Mouse (Mus musculus) megakaryocyte, embryonic 14.5 days (primary cell): ENCODE data around the gene Tbx19. TPM values are rescaled to one million over a fixed set of nuclear protein-coding genes. Genes with fewer than 3 reads are reported as not detected.

Experiments used
- H3K27me3 ChIP-seq: replicated peaks from 2 replicates; pipeline ENCODE3; 2012; ENCODE audit warnings: inconsistent platforms
- H3K36me3 ChIP-seq: replicated peaks from 2 replicates; pipeline ENCODE3; 2012; ENCODE audit warnings: low read length, inconsistent platforms, mixed read lengths
- H3K4me1 ChIP-seq: 2 replicates; pipeline ENCODE4 v1.6.1; 2012; ENCODE audit warnings: inconsistent platforms
- H3K4me3 ChIP-seq: replicated peaks from 2 replicates; pipeline ENCODE3; 2012; ENCODE audit warnings: moderate library complexity, mild to moderate bottlenecking, inconsistent platforms
- H3K9me3 ChIP-seq: 2 replicates; pipeline ENCODE4 v1.6.1; 2012; ENCODE audit warnings: inconsistent platforms
- FLI1 ChIP-seq: IDR thresholded peaks from 2 replicates; pipeline ENCODE4 v1.6.1; 2012; ENCODE audit warnings: low read length, inconsistent platforms, mixed read lengths
- GATA1 ChIP-seq: IDR thresholded peaks from 3 replicates; pipeline ENCODE4 v1.6.1; 2012; ENCODE audit warnings: mixed read lengths, low read length, inconsistent platforms, borderline replicate concordance
- polyA plus RNA-seq: library from polyadenylated mRNA; stranded (reverse); fragments of >175 nt; gene quantifications from 2 replicates; pipeline ENCODE4 v1.2.3, GENCODE M21; 2012; ENCODE audit warnings: low replicate concordance; ENCODE audit not compliant: insufficient read depth

Tbx19 gene
- polyA plus RNA-seq: 0.30 TPM in 1 of 2 replicates, not detected in the other

DNA sequence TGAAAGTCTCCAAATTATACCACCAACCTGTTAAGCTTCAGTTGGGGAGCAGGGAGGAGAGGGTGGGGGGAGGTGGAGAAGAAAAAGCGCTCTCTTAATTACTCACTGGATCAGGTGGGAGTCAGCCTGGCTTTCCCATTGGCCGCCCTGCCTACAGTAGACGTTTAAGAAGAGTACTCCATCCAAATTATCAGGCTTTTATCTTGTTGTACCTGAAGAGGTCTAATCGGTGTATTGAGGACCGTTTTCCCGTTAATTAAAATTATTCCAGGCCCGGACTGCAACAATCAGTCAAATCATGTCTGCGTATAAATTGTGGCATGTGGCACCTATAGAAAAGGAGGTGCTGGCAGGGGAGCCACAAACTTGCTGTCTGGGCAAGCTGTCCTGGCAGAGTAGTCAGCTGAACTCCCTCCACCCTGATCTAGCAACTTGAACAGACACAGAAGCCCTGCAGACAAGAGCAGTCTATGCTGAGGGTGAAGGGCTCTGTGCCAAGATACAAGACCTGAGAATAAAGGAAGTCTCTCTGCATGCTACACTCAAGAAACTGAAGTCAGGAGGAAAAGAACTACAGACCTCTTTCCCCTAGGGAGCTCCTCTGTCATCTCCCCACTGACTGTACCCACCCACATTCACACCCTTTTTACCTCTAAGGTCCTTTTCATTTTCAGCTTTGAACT lies at the start of gene Tbx19:
TSS of gene Tbx19 (minus strand) at position 51 of the 683 bp plus-strand sequence.
- TF ChIP-seq GATA1: no peak
- no peak for TF ChIP-seq FLI1
- Histone ChIP-seq H3K9me3 (peaks cover 9% of the 10 kb centered on the region), H3K36me3 (no peaks in the 10 kb centered on the region), H3K4me1 (no peaks in the 10 kb centered on the region), H3K27me3 (peaks cover 13% of the 10 kb centered on the region), H3K4me3 (no peak within 1 kb of the TSS)

DNA sequence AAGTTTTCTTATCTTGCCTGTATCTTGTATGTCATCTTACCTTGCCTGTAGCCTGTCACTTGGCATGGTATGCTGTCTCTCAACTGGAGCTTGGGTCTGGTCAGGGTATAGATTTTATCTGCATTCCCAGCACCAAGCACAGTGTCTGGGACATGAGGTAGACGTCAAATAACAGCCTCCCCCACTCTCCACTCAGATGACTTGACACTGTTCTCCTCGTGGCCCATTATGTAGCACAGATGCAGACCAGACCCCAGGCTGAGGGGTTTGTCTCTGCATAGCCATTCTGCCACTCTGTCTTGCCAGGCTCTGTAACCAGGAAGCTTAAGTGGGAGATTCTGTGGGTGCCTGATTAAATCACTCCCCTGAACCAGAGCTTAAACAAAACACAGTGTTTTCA lies 45.0 kb upstream of the Tbx19 start:
- Histone ChIP-seq H3K9me3 (no peaks in the 10 kb centered on the region), H3K4me3 (no peak overlapping the region), H3K36me3 (no peaks in the 10 kb centered on the region), H3K4me1 (peaks cover 9% of the 10 kb centered on the region), H3K27me3 (no peaks in the 10 kb centered on the region)
- TF ChIP-seq GATA1 (no peak), FLI1 (no peak)

DNA sequence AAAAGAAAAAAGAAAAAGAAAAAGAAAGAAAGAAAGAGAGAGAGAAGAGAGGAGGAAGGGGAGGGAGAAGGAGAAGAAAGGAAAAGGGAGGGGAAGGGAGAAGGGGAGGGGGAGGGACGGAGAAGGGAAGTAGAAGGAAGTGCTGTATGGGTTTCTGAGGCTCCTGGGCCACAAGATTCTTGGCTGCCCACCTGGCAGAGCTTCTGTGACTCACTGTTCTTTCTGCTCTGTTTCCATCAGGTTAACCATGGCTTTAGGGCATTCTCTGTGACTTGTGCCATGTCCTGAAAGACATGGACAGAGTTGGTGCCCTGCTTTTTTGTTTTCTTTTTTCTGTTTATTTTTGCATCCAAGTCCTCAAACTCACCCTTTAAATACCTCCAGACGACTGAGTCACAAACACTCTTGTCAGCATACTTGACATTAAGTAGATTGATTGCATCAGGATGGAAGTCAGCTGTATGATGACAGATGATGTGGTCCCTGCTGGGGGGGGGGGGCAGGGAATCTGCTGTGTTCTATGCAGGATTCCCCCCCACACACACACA lies 43.0 kb upstream of the Tbx19 start:
- H3K4me3 ChIP-seq: no peak overlapping the region
- H3K9me3 ChIP-seq: no peaks in the 10 kb centered on the region
- TF ChIP-seq GATA1 (no peak), FLI1 (no peak)
- H3K27me3 ChIP-seq: peaks cover 3% of the 10 kb centered on the region
- peaks cover 17% of the 10 kb centered on the region for H3K4me1 ChIP-seq
- no peaks in the 10 kb centered on the region for H3K36me3 ChIP-seq

DNA sequence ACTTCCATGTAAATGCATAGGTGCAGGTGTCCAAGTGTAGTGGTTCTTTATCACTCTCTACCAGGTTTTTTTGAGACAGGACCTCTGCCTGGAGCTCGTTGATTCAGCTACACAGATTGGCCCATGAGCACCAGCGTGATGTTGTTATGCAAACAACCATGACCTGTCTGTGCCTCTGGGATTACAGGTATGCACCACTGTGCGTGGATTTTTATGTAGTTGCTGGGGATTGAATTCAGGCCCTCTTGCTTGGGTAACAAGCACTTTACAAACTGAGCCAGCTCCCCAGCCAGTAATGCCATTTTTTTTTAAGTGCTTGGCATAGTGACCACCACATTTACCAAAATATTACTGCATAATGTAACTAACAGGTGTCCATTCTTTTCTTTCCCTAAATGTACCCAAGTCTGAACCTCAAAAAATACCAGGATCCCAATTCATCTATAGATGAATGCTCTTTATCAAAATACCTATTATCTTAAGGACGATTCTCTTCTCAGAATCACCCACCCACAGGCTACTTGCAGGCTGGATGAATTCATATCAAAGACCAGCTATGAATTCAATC lies 41.0 kb upstream of the Tbx19 start:
- TF ChIP-seq FLI1 (no peak), GATA1 (no peak)
- H3K4me1 ChIP-seq: peaks cover 23% of the 10 kb centered on the region
- no peaks in the 10 kb centered on the region for H3K9me3 ChIP-seq
- H3K4me3 ChIP-seq: no peak overlapping the region
- H3K36me3 ChIP-seq: no peaks in the 10 kb centered on the region
- H3K27me3 ChIP-seq: peaks cover 3% of the 10 kb centered on the region

DNA sequence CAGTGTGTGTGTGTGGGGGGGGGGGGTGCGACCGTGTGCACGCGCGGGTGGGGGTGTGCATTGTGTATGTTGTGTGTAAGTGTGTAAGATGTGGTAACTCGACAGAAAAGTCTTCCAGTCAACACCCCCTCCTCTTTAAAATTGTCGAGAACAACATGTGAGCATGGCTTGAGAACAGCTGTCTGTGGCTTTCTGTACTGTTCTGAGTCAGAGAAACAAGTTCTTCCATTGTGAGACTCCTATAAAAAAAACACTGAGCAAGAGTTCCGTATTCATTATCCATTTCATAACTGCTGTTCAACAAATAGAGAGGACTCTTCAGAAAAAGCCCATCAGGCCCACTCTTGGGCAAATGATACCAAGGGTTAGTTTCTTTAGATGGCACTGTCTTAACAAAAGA lies 40.2 kb upstream of the Tbx19 start:
- peaks cover 3% of the 10 kb centered on the region for H3K27me3 ChIP-seq
- H3K36me3 ChIP-seq: no peaks in the 10 kb centered on the region
- TF ChIP-seq GATA1: no peak
- TF ChIP-seq FLI1: no peak
- H3K9me3 ChIP-seq: no peaks in the 10 kb centered on the region
- no peak overlapping the region for H3K4me3 ChIP-seq
- peaks cover 23% of the 10 kb centered on the region for H3K4me1 ChIP-seq

DNA sequence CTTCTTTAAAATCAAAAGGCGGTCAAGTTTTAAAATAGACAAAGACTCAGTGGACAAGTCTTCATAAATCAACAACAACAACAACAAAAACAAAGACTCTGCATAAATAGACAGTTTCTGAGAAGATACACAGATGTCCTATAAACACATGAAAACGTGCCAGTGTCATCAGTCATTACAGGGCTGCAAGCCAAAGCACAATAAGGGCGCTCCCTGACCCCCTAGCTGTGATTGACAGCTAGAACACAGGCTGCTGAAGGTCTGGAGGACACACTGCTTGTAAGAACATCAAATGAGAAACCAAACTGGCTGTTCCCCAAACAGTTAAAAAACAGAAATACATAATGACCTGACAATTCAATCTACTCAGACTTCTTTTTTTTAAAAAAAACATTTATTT lies 39.1 kb upstream of the Tbx19 start:
- Histone ChIP-seq H3K4me1 (peaks cover 31% of the 10 kb centered on the region), H3K27me3 (peaks cover 3% of the 10 kb centered on the region), H3K4me3 (no peak overlapping the region), H3K36me3 (no peaks in the 10 kb centered on the region), H3K9me3 (no peaks in the 10 kb centered on the region)
- TF ChIP-seq GATA1: no peak
- no peak for TF ChIP-seq FLI1

DNA sequence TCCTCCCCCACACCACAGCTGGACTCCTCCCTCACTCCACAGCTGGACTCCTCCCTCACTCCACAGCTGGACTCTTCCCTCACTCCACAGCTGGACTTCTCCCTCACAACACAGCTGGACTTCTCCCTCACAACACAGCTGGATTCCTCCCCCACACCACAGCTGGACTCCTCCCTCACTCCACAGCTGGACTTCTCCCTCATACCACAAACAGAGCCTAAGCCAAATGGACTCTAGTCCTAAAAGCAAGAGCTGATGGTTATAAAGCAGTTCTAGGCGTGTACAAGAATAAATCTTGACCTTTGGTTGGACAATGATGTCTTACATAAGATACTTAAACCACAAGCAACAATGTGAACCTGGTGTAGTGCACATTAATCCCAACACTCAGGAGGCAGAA lies 38.4 kb upstream of the Tbx19 start:
- Histone ChIP-seq H3K4me1 (peaks cover 35% of the 10 kb centered on the region), H3K36me3 (no peaks in the 10 kb centered on the region)
- no peak for TF ChIP-seq GATA1
- no peak for TF ChIP-seq FLI1

DNA sequence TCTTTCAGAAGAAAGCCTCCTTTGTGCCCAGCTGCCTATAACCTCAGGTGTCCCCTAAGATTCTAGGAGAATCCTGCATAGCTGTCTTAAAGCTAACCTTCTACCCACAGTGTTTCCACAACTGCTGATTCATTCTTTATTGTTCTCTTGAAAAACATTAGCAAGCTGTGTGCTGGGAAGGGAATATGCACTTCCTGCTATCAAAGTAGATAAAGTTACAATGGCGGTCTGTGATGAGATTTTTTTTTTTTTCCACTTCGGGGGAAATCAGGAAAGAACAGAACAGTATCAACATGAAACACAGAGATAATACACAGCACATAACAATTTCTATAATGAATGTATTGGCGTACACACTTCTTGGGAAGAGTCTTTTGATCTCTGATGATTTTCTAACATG lies 37.3 kb upstream of the Tbx19 start:
- Histone ChIP-seq H3K4me1 (peaks cover 46% of the 10 kb centered on the region), H3K36me3 (no peaks in the 10 kb centered on the region), H3K27me3 (peaks cover 3% of the 10 kb centered on the region), H3K9me3 (no peaks in the 10 kb centered on the region), H3K4me3 (no peak overlapping the region)
- TF ChIP-seq GATA1: no peak

More for the DNA sequence above, 38.4 kb upstream of the Tbx19 start:
- H3K4me3 ChIP-seq: no peak overlapping the region
- H3K9me3 ChIP-seq: no peaks in the 10 kb centered on the region
- H3K27me3 ChIP-seq: peaks cover 3% of the 10 kb centered on the region

DNA sequence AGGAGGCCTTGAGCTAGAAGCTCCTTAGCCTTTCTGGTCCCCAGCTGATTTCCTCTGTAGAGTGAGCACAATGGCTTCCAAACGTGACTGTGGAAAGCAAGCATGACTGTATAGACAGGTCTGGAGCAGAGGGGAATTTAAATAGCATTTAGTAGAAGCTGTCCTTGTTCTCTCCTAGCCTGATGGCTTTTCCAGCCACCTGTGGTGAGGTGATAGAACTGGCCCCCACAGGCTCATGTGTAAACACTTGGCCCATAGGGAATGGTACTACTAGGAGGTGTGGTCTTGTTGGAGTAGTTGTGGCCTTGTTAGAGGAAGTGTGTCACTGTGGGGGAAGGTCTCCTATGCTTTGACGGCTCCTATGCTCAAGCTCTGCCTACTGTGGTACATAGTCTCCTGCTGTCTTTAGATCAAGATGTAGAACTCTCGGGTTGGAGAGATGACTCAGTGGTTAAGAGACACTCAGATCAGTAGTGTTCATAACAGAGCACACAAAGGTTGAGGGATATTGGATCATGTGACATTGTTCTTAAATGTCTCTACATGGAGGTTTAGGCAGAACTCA lies 34.9 kb upstream of the Tbx19 start:
- Histone ChIP-seq H3K9me3 (no peaks in the 10 kb centered on the region), H3K4me1 (peaks cover 68% of the 10 kb centered on the region), H3K27me3 (peaks cover 3% of the 10 kb centered on the region), H3K36me3 (peaks cover 2% of the 10 kb centered on the region), H3K4me3 (peak overlapping the region; percentile 94)
- no peak for TF ChIP-seq GATA1
- no peak for TF ChIP-seq FLI1

DNA sequence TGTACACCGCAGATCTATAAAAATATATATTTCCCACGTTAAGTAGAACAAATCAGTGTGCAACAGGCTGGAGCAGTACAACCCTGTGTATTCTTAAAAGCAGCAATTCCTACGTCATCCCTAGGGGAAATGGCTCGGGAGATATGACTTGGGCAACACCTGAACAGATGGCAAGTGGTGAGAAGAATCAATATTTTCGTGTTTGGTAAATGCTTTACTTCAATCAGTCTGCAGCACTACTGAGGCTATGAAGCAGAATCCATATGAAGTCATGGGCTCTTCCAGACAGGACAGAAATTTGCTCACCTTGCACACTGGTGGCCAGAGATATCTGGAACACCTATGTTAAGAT lies 34.1 kb upstream of the Tbx19 start:
- TF ChIP-seq GATA1 (no peak), FLI1 (no peak)
- H3K4me1 ChIP-seq: peaks cover 75% of the 10 kb centered on the region
- H3K36me3 ChIP-seq: peaks cover 4% of the 10 kb centered on the region
- H3K4me3 ChIP-seq: peak overlapping the region; percentile 94
- H3K9me3 ChIP-seq: no peaks in the 10 kb centered on the region
- H3K27me3 ChIP-seq: peaks cover 3% of the 10 kb centered on the region
